Mouse (Mus musculus) heart, adult 2 months (tissue): ENCODE data around the gene Smpd2. TPM values are rescaled to one million over a fixed set of nuclear protein-coding genes. Genes with fewer than 3 reads are reported as not detected.

Experiments used
- DNase-seq, 2 experiments: peaks; one replicate each; pipeline ENCODE4 v3.0.0; 2021
- H3K27ac ChIP-seq: fragments of 200-600 bp; 2 replicates; pipeline ENCODE4 v1.8.1; 2022
- H3K27me3 ChIP-seq: fragments of 200-500 bp; 2 replicates; pipeline ENCODE4 v1.6.1; 2012; ENCODE audit warnings: mild to moderate bottlenecking, low read length, inconsistent platforms, mixed read lengths; ENCODE audit not compliant: control insufficient read depth, insufficient read depth
- H3K36me3 ChIP-seq: fragments of 200-500 bp; 2 replicates; pipeline ENCODE4 v1.6.1; 2012; ENCODE audit warnings: low read length, inconsistent platforms; ENCODE audit not compliant: control insufficient read depth, insufficient read depth
- H3K4me1 ChIP-seq: fragments of 200-500 bp; 2 replicates; pipeline ENCODE4 v1.6.1; 2011; ENCODE audit warnings: low read length; ENCODE audit not compliant: control insufficient read depth, insufficient read depth
- H3K4me3 ChIP-seq: fragments of 200-600 bp; 2 replicates; pipeline ENCODE4 v1.8.1; 2022
- H3K79me2 ChIP-seq: fragments of 200-500 bp; replicated peaks from 2 replicates; pipeline ENCODE4 v1.6.1; 2012; ENCODE audit warnings: mild to moderate bottlenecking, inconsistent platforms, low read length, moderate library complexity, mixed read lengths; ENCODE audit not compliant: control insufficient read depth, insufficient read depth
- H3K9ac ChIP-seq: fragments of 200-500 bp; 2 replicates; pipeline ENCODE4 v1.6.1; 2012; ENCODE audit warnings: low read depth, mild to moderate bottlenecking, control low read depth, inconsistent platforms, low read length, mixed read lengths
- CTCF ChIP-seq: fragments of 200-600 bp; IDR thresholded peaks from 2 replicates; pipeline ENCODE4 v1.8.1; 2022; ENCODE audit warnings: antibody characterized with exemption, mild to moderate bottlenecking, moderate library complexity
- EP300 ChIP-seq: fragments of 200-500 bp; IDR thresholded peaks from 2 replicates; pipeline ENCODE4 v1.6.1; 2011; ENCODE audit warnings: low read depth, low read length, control low read depth; ENCODE audit not compliant: insufficient read depth
- POLR2A ChIP-seq: fragments of 200-500 bp; IDR thresholded peaks from 2 replicates; pipeline ENCODE4 v1.6.1; 2011; ENCODE audit warnings: mild to moderate bottlenecking, low read depth, low read length, control low read depth; ENCODE audit not compliant: insufficient read depth
- WGBS: fragments of 180-500 bp; shearing (Covaris S2); methylation state at CpG from one replicate; pipeline ENCODE4 v1.1.7; 2018; 5-methylcytosine and 5-hydroxymethylcytosine counted together
- intact Hi-C: fragments of 180-260 bp; cut with DNase I; formaldehyde crosslinking; loops from one replicate; pipeline ENCODE4 v1.15.1; 2025
- polyA plus RNA-seq: library from polyadenylated mRNA; depleted of rRNA; stranded (reverse); fragments of >200 nt; gene quantifications from 2 replicates; pipeline ENCODE4 v1.2.3, GENCODE M21; 2012
- total RNA-seq, 2 experiments: library from RNA; stranded (reverse); gene quantifications; 2 replicates each; pipeline ENCODE4 v1.2.3; 2021

The Smpd2 gene
- total and polyA plus RNA-seq, 3 experiments = 31.8 to 60.8 (median 36.2) TPM

DNA sequence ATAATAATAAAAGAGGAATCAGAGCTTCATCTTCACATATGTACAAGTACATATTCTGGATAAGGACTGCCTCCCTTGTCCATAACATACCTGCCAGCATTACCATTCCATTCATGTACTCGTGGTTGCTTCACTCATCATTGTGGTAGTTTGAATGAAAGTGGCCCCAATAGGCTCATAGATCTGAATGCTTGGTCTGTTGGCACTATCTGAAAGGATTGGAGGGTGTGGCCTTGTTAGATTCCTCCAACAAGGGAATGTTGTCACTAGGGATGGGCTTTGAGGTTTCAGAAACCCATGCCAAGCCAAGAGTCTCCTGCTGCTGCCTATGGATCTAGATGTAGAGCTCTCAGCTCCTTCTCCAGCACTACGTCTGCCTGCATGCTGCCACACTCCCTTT, 45.8 kb upstream of the Smpd2 start:
- Histone ChIP-seq H3K27me3 (no peaks in the 10 kb centered on the region), H3K36me3 (no peaks in the 10 kb centered on the region), H3K4me1 (no peaks in the 10 kb centered on the region), H3K27ac (no peak overlapping the region), H3K79me2 (no peaks in the 10 kb centered on the region), H3K4me3 (no peak overlapping the region), H3K9ac (no peak overlapping the region)
- WGBS = 96% methylated on average over 2 of the region's 2 CpGs
- intact Hi-C loops = no loop called here
- TF ChIP-seq POLR2A = no peak
- no peak for TF ChIP-seq EP300
- TF ChIP-seq CTCF = no peak
- DNase-seq = no peak

DNA sequence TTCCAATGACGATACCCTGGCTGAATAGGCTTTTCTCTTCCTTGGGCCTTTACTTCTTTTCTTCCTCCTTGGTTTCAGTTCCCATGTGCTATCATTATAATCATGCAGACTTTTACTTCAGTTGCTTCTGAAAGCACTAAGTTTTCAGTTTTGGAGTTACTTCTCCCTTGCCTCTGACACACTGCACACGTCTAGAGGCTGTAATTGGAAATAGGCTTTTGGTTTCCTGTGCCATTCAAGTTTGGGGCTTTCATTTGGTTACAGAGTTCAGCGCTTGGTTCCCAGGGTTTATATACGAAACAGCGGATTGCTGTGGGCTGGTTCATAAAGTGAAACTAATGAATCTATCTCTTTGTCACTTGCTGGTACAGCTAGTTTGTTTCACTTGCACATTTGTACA, 39.8 kb upstream of the Smpd2 start:
- H3K4me3 ChIP-seq = no peak overlapping the region
- H3K27ac ChIP-seq = no peak overlapping the region
- no peaks in the 10 kb centered on the region for H3K79me2 ChIP-seq
- no peaks in the 10 kb centered on the region for H3K4me1 ChIP-seq
- H3K36me3 ChIP-seq = peaks cover 6% of the 10 kb centered on the region; the same call in 1 of the 2 replicates
- WGBS = 90% methylated on average over 5 of the region's 5 CpGs
- intact Hi-C loops = no loop called here
- H3K27me3 ChIP-seq = no peaks in the 10 kb centered on the region
- no peak overlapping the region for H3K9ac ChIP-seq
- no peak for TF ChIP-seq POLR2A
- no peak for TF ChIP-seq EP300
- no peak for TF ChIP-seq CTCF
- no peak for DNase-seq

DNA sequence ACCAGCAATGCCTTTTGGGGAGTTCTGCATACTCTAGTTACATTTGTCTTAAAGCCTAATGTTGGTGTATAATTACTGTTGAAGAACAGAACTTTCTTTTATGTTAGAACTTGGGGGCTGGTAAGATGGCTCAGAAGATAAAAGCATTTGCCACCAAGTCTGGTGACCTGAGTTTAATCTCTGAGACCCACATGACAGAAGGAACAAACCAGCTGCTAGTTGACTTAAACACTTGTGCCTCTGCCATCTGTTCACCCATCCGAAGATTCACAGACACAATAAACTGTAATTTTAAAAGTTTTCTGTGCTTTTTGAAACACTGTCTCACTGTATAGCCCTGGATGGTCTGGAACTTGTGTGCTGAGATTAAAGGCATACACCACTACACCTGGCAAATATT, 35.5 kb upstream of the Smpd2 start:
- intact Hi-C loops = no loop called here
- no peak for DNase-seq
- 73% methylated on average over 1 of the region's 1 CpGs for WGBS
- no peak overlapping the region for H3K4me3 ChIP-seq
- TF ChIP-seq CTCF (no peak), EP300 (no peak), POLR2A (no peak)
- no peak overlapping the region for H3K27ac ChIP-seq
- peaks cover 28% of the 10 kb centered on the region for H3K36me3 ChIP-seq
- peaks cover 7% of the 10 kb centered on the region for H3K4me1 ChIP-seq
- peaks cover 5% of the 10 kb centered on the region for H3K79me2 ChIP-seq
- H3K27me3 ChIP-seq = no peaks in the 10 kb centered on the region
- no peak overlapping the region for H3K9ac ChIP-seq

DNA sequence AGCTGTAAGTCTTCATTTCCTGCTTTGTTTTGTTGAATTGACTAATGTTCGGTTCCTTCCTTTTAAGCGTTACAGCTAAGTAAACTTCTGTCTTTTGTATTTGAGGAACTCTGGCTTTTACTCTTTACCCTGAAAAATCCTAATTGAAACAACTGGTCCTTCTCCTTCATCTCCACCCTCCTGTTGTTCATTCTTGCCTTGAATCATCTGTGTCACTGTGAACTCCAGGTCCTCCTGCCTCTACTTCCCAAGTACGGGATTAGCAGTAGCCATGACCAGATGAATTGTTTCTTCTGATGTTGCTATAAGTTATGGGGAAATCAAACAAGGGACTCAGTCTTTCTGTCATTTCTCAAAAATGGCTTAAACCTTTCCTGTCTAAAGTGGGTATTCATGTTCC, 33.2 kb upstream of the Smpd2 start:
- Histone ChIP-seq H3K9ac (no peak overlapping the region), H3K27ac (no peak overlapping the region), H3K4me3 (no peak overlapping the region), H3K27me3 (no peaks in the 10 kb centered on the region), H3K36me3 (peaks cover 26% of the 10 kb centered on the region), H3K79me2 (peaks cover 5% of the 10 kb centered on the region), H3K4me1 (peaks cover 7% of the 10 kb centered on the region)
- no peak for TF ChIP-seq CTCF
- no peak for TF ChIP-seq EP300
- WGBS = 68% methylated on average over 3 of the region's 3 CpGs
- intact Hi-C loops = loop anchor here (5.0 kb wide), 1 partner anchor 74 kb away; no protein-coding TSS in a partner anchor
- DNase-seq = no peak

DNA sequence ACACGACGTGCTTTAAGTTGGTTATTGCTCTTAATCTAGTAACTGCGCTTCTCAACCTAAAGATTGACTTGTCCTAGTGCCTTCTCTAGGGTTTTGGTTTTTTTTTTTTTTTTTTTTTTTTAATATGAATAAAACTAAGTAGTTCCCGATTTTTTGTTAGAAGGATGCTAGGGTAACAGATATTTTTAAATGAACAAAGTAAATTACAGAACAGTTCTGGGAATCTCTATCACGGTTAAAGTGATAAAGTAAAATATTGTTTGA, 30.2 kb upstream of the Smpd2 start:
- intact Hi-C loops = loop anchor here (5.0 kb wide), 1 partner anchor 77 kb away; no protein-coding TSS in a partner anchor
- 3% methylated on average over 5 of the region's 5 CpGs for WGBS

DNA sequence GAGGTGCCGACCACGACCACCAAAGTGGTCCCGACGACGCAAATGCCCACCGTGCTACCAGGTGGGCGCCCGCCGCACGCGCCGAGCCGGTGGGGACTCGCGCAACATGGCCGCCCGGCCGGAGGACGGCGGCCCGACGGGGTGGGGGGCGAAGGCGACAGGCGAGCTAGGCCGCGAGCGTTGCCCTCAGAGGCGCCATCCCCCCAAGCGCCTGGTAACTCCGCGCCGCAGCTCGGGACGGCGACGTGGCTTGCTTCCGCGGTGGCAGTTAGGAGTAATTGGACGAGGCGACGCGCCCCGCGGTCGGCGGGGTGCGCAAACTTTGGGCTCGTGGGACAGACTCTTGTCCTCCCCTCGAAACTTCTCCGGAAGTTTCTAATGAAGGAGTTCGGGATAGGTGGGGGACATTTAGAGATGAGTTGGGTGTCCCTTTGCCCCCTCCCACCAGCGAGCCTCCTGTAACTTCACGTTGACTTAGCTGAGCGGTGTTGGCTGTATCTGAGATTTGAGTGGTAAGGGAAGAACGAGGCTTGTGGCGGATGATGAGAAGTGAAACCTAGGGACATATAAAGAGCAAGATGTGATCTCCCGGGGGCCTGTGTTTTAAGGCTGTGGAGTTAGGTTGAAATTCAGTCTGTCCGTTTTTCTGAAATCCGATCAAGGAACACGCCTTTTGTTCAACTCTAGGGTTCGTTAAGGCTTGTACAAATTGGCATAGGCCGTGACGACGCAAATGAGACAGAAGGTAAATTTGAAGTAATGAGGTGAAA, 29.7 kb upstream of the Smpd2 start:
- Histone ChIP-seq H3K4me3 (peak overlapping the region; percentile 90), H3K27me3 (no peaks in the 10 kb centered on the region), H3K9ac (peak overlapping the region; percentile 98), H3K36me3 (peaks cover 22% of the 10 kb centered on the region), H3K79me2 (peaks cover 5% of the 10 kb centered on the region), H3K27ac (peak overlapping the region; percentile 100), H3K4me1 (peaks cover 7% of the 10 kb centered on the region)
- under 1% methylated on average over 65 of the region's 65 CpGs for WGBS
- intact Hi-C loops = loop anchor here (5.0 kb wide), 3 partner anchors 77 to 777 kb away; partner anchors contain the start of genes Ak9 and Fig4
- TF ChIP-seq CTCF (no peak), EP300 (no peak), POLR2A (no peak)
- peak in 1 of 2 experiments; percentile 79 for DNase-seq

More for the DNA sequence above, 30.2 kb upstream of the Smpd2 start:
- TF ChIP-seq CTCF (no peak), POLR2A (no peak), EP300 (no peak)
- DNase-seq = no peak
- H3K4me3 ChIP-seq = peak overlapping the region; percentile 90
- H3K4me1 ChIP-seq = peaks cover 7% of the 10 kb centered on the region
- H3K27me3 ChIP-seq = no peaks in the 10 kb centered on the region
- H3K27ac ChIP-seq = no peak overlapping the region; the same call in 1 of the 2 replicates
- H3K9ac ChIP-seq = peak overlapping the region; percentile 98
- H3K36me3 ChIP-seq = peaks cover 24% of the 10 kb centered on the region
- peaks cover 5% of the 10 kb centered on the region for H3K79me2 ChIP-seq
